Mouse (Mus musculus): ENCODE measurements around the gene Arid1b.

- no peak for TF ChIP-seq CTCF (IDR thresholded peaks at IDR 0.05)
- no peak for TF ChIP-seq POLR2A (IDR thresholded peaks at IDR 0.05; ENCODE audit: insufficient read depth, low read depth, low read length)
Measured at GRCm38 (mm10) chr17:5265615-5266014, 271.5 kb downstream of the Arid1b start.

All from heart, adult 2 months (tissue).